Comparison of ENCODE assay signal across 34 mouse cellular contexts in genomic region chr12:71999671-72000070, GRCm38 (mm10).
"Had no signal": no experiment of that assay in that cellular context is flagged by ENCODE, and none has a peak within 500 bp of the region (broad histone marks: within the 10 kb centered on the region; RNA-seq: fewer than 3 reads in every experiment).

No protein-coding gene starts in this region.

- H3K4me2 ChIP-seq: heart, embryonic 11.5 days; heart, embryonic 12.5 days; heart, embryonic 13.5 days; heart, embryonic 15.5 days; hindbrain, embryonic 12.5 days; hindbrain, embryonic 13.5 days; hindbrain, embryonic 14.5 days; hindbrain, embryonic 15.5 days; intestine, embryonic 15.5 days; kidney, embryonic 15.5 days had no signal

- H3K9me3 ChIP-seq: heart, embryonic 10.5 days; heart, embryonic 12.5 days; heart, embryonic 13.5 days; heart, embryonic 15.5 days; hindbrain, embryonic 10.5 days; hindbrain, embryonic 12.5 days; hindbrain, embryonic 13.5 days; hindbrain, embryonic 15.5 days; intestine, embryonic 15.5 days; kidney, embryonic 15.5 days had no signal

- H3K4me1 ChIP-seq: hindbrain, embryonic 12.5 days; hindbrain, embryonic 13.5 days; hindbrain, embryonic 15.5 days; intestine, embryonic 15.5 days; kidney, embryonic 15.5 days had no signal

- ATAC-seq: hindbrain, embryonic 16.5 days; hindbrain, postnatal 0 days; inflammation-experienced regulatory T-cells, adult 6 months; intestine, embryonic 15.5 days; intestine, embryonic 16.5 days; intestine, postnatal 0 days had no signal

- H3K9ac ChIP-seq: heart, embryonic 12.5 days; heart, embryonic 13.5 days; heart, embryonic 15.5 days; hindbrain, embryonic 12.5 days; hindbrain, embryonic 13.5 days; hindbrain, embryonic 14.5 days; hindbrain, embryonic 15.5 days; intestine, embryonic 15.5 days; kidney, embryonic 15.5 days had no signal

- H3K27ac ChIP-seq: heart, embryonic 10.5 days; hindbrain, embryonic 10.5 days; hindbrain, embryonic 12.5 days; hindbrain, embryonic 13.5 days; hindbrain, embryonic 14.5 days; hindbrain, embryonic 15.5 days; hindbrain, postnatal 0 days; intestine, embryonic 15.5 days; kidney, embryonic 15.5 days; kidney, postnatal 0 days; layer of hippocampus, adult 2 months had no signal

- H3K27me3 ChIP-seq: heart, embryonic 12.5 days; heart, embryonic 13.5 days; heart, embryonic 15.5 days; hindbrain, embryonic 12.5 days; hindbrain, embryonic 13.5 days; hindbrain, embryonic 15.5 days; intestine, embryonic 15.5 days; kidney, embryonic 15.5 days had no signal

- H3K36me3 ChIP-seq: hindbrain, embryonic 12.5 days; hindbrain, embryonic 15.5 days; intestine, embryonic 15.5 days; kidney, embryonic 15.5 days had no signal

- H3K4me3 ChIP-seq: heart, embryonic 10.5 days; heart, embryonic 12.5 days; heart, embryonic 13.5 days; heart, embryonic 15.5 days; hindbrain, embryonic 10.5 days; hindbrain, embryonic 12.5 days; hindbrain, embryonic 13.5 days; hindbrain, embryonic 15.5 days; intestine, embryonic 15.5 days; kidney, embryonic 15.5 days; layer of hippocampus, adult 2 months had no signal

- DNase-seq: heart, postnatal 10 days; heart, postnatal 14 days; heart, postnatal 36 days; kidney, adult 11 months; kidney, adult 18-20 months; kidney, adult 2 months; kidney, adult 8-10 months; kidney, adult 9 months; kidney, postnatal 10 days; kidney, postnatal 14 days; kidney, postnatal 25 days; kidney, postnatal 36 days; kidney, postnatal 4 days; layer of hippocampus, adult 9-11 months; layer of hippocampus, postnatal 36 days had no signal
